Mouse (Mus musculus) monocyte, adult 5-6 weeks (primary cell): ENCODE data around the gene Asrgl1. TPM values are rescaled to one million over a fixed set of nuclear protein-coding genes. Genes with fewer than 3 reads are reported as not detected.
A peak's percentile ranks its signal among the peaks of the same experiment; 100 is the strongest.

ENCODE experiments used
- ATAC-seq: fragments of 153-309, 156-312 bp; replicated peaks from 2 replicates; pipeline ENCODE4 v1.8.0; 2017; ENCODE audit warnings: mild to moderate bottlenecking; ENCODE audit not compliant: low TSS enrichment, insufficient number of reproducible peaks, severe bottlenecking, poor library complexity, low FRiP score
- total RNA-seq: library from RNA; stranded (forward); fragments of 200-1000, 200-491, 200-594 nt; gene quantifications from 3 replicates; pipeline ENCODE4 v1.2.3, GENCODE M21; 2017

Asrgl1 gene
- total RNA-seq, 1 experiment from 2014 or later, result 7.8 TPM

DNA sequence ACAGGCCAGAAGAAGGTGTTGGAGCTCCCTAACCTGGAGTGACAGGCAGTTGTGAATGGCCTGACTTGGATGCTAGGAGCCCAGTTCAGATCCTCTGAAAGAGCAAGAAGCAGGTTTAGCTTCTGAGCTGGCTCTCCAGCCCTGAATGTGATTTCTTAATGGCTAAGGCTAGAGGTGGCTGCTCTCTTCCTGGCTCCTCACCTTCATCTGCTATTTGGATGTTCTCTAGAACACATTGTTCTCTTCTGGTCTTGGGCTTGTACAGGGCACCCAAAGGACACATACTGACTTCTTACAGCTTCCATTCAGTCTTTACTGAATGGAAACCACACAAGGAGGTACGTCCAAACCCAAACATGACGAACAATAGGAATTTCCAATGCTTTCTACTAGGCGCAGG lies 59.4 kb downstream of the Asrgl1 start:
- no peak for ATAC-seq

DNA sequence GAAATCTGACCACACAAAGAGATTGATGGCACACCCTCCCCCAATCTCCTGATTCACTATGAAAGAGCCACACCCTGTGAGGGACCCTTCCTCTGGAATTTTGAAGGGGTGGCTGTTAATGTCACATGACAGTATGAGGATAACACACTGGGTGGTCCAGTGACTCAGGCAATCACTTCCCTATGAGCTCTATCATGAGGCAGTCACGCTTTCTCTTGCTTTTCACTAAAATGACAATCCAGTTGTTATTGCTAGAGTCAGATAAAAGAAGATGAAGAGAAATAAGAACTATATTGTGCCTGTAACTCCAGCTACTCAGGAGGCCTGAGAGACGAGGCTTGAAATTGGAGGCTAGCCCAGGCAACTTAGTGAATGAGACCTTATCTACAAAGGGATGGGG lies 59.9 kb downstream of the Asrgl1 start:
- no peak for ATAC-seq

DNA sequence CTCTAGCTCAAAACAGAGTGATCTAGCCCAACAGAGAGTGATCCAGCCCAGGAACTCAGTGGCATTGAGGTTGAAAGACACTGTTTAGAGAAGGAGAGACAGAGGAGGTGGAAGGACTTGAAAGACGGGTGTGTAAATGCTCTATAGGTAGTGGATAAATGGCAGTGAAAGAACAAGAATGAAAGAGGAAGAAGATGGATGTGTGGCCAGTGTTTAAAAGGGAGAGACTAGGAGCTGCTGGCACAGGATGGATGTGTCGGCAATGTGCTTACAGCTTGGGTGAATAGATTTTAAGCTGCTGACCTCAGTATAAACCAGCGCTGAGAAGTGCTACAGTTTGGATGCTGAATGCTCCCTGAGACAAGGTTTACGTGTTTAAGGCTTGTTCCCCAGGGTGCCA lies 61.0 kb downstream of the Asrgl1 start:
- no peak for ATAC-seq

DNA sequence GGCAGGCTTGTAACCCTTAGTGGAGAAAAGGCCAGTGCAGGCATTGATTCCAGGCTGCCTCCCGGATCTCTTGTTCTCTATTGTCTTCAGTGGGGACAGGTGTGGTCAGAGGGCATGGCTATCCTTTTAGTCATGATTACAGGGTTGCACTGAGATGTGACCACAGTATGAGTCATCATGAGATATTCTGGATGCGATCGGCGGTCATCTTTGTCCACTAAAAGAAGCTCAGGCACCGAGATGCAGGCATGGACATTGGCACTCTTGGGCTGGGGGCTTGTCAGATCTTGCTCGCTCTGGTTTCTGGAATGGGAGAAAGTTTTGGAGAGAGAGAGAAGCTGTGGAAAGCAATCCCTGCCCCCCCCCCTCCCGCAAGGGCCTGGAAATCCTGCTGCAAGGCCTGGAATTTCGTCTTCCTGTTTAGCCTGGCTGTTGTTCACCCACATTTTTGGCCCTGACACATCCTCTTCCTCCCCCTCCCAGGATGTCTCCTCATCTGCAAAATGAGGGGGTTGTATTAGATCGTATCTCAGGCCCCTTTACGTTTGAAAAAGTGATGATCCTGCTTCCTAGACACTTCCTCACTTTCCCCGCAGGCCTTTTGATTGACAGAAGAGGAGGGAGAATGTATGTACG lies 61.5 kb downstream of the Asrgl1 start:
- ATAC-seq, result no peak

DNA sequence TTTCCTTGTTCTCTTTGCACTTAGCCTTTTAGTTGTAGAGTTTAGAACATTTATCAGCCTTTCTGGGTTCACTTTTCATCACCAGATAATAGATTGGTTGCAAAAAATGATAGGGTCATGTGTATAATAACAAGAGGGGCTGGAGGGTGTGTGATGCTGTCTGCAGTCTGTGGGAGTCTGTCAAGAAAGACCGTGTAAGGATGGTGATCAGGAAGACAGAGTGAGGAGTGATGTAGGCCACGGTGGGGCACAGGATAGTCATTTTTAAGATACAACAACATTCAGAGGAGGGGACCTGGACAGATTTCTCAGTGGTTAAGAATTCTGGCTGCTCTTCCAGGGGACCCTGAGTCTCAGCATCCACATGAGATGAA lies 63.3 kb downstream of the Asrgl1 start:
- ATAC-seq, result no peak

DNA sequence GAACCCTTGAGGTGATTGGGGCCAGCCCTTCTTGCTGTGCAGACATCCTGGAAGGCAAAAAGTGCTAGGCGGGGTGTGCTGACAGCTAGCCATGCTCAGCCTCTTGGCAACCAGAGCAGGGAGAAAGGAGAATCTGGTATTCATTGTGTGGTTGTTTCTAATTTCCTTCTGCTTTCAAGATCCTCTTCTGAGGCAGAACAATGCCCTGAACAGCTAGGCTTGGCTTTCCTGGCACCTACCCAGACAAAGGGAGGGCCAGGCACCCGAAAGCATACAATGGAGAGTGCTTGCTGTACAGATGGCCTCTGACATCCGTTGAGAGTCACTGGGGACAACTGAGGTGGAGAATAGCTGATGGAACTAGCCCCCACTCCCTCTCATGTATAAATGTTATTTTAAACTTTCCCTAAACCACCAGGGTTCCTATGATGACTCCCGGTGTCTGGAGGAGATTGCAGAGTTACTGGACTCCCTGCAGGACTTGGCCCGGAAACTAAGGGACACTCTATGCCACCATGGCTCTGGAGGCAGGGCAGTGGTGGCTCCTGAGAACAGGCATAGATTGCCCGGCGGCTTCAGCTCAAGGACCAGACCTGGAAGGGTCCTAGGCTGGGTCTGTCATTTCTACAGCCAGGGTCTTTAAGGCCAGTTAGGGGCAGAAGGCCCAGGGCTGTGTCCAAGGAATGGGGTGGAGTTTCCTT lies 63.8 kb downstream of the Asrgl1 start:
- peak; percentile 72 for ATAC-seq

DNA sequence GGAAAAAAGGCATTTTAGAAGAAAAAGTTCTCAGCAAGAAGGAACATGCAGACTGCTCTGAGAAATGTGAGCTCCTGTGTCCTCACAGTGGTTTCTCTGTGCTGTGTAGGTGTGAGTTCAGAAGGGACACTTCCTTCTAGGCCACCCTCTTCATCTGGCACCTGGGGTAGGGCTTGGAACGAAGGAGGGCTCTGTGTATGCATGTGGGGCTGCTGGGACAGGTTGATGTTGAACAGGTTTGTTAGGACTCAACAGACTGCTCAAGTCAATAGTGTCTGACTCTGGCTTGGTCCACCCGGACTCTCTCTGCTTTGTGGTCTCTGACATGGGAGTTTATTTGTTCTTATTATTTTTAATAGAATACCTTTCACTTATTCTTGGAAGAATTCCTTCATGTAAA lies 65.1 kb downstream of the Asrgl1 start:
- no peak for ATAC-seq

DNA sequence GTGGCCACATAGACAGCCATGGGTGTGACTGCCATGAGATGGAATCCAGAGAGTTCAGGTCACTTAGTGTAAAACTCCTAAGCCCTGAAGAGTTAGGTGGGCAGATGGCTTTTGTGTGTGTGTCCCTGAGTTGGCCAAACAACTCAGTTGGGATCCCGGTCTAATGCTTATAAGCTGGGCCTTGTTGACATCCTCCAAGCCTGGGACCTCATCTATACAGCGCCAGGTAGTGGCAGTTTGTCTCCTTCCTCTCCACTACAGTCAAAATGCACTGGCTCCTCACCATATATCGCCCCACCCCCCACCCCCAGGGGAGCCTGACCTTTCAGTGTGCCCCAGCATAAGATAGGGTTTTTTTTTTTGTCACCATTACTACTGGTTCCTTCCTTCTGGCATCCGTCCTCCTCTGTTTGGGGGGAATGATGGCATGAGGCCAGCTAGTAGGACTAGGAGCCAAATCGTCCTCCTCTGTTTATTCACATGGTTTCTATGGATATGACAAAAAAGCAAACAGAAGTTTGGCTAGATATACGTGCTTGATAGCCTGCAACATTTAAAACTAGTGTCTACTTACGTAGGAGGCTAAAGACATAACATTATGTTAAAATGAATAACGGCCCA lies 65.6 kb downstream of the Asrgl1 start:
- no peak for ATAC-seq

DNA sequence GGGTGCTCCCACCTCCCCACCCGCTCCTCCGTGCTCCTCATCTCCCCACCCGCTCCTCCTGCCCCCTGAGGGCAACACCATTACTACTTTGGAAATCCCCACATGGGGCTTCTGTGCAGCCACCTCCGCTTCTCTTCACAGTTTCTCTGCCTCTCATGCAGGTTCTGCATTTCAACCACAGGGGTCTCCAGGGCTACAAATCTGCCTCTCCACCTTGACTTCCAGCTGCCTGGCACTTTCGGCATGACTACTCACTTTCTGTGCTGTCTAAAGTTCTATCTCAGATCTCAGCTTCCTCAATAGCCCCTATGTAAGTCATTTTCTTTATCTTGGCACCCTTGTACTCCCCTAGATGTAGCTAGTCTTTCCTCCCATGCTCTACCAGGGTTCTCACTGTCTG lies 68.1 kb downstream of the Asrgl1 start:
- no peak for ATAC-seq

DNA sequence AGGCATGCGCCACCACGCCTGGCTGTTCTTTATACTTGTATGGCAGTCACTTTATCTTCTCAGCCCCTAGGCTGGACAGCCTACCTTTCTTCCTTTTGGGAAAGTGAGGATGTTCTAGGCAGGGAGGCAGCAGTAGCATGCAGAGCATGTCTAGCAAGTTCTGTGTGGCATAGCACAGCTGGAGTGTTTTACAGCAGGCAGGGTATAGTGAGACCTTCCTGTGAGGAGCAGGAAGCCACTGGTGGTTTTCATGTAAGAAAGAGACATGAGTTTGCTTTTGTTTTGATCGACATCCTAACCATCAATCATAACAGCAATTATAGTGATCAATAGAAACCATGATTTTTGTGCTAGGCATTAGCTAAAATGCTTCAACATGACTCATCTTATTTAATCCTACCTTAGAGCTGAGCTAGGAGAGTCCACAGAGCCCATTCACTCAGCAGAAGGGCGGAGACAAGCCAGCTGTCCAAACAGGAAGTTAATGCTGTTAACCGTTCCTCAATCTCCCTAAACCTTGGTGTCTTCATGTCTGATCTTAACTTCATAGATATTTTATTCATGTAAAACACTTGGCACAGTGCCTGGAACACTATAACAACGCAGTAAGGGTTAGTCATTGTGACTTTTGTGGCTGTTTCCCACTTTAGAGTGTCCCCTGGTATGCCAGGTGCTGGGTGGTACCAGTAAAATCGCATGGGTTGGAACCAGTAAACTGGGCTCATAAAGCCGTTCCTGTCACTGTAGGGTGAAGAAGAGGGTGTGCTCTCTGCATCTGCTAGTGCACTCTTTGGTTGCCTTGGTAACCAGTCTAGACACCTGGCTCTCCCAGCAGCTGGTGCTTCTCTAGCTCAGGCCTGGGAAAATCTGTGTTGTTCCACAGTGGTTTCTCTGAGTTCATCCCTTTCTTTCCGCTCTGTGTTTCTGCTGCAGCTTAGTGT lies 69.5 kb downstream of the Asrgl1 start:
- ATAC-seq, result peak; percentile 60

DNA sequence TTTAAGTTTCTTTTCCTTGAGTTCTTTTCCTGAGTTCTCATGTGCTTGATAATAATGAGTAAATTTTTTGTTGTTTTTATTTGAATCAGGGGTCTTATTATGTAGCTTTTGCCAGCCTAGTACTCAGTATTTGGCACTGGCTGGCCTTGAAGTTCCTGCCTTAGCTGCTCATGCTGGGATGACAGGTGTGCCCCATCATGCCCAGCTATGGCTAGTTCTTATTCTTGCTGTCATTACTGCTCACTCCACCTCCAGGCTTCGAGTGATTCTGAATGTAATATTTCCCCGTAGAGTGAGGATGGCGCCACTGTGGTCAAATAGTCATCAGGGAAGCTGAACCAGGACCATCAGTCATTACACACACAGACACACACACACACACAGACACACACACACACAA lies 71.6 kb downstream of the Asrgl1 start:
- ATAC-seq, result no peak

DNA sequence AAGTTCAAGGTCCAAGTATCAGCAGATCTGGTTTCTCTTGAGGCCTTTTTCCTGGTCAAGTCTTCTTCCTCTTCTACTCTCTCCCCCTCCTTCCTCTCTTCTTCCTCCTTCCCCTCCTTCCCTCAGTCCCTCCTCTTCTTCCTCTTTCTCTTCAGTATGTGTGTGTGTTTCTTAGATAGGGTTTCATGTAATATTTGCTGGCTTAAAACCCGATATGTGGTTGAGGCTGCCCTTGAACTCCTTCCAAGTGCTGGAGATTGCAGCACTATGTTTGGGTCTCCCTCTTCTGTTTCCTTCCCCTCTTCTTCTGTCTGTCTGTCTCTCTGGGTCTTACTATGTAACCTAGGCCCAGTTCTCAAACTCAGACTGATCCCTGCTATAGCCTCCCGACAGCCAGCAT lies 72.6 kb downstream of the Asrgl1 start:
- ATAC-seq, result no peak

DNA sequence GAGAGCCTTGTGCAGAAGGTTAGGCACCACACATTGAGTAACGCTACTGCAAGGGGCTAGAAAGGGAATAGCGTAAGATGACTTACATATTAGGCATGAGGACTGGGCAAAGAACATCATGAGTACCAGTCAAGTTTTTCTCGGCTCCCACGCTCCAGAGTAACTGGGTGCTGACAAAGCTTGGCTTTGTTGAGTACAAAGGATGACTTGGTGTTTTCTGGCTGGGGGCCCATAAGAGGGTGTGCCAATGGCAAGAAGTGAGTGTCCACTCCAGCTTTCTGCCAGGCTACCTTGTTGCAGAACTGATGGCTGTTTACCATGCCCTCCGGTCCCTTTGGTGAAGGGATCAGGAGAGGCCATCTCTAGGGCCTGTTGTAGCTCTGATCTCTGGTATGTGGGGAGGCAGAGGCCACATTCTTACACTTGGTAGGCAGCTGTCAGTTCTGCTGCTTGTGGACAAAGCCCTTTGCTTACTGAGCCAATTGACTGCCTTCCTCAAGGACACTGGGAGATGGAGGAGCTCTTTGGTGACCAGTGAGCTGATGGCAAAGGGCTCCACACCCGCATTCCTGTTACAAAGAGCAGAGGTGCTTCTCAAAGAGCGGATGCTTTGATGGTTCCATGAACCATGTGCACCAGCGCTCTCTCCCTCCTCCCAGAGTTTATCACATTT lies 74.1 kb downstream of the Asrgl1 start:
- no peak for ATAC-seq

DNA sequence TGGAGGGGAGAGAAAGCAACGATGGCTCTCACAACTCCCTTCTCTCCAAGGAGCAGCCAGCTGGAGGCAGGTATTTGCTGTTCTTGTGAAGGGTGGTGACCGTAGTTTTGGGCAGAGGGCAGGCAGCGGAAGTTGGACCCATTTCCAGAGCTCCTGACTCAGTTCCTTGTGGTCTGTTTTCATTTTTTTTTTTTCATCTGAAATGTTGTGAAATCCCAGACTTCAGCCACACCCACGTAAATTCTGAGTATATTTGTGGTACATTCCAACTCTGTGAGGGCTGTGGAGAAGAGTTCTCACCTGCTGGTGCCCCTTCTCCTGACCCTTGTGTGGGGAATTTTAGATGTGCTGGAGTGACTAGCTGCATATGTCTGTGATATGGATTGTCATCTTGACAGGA lies 75.3 kb downstream of the Asrgl1 start:
- peak; percentile 37; the same call in 1 of the 2 replicates for ATAC-seq

Other genes with a start within 250 kb of the Asrgl1 start
- 62.5 to 90.9 TPM (median 65.3 TPM) in 3 replicates for gene 1810009A15Rik, start 246.8 kb downstream of the Asrgl1 start, total RNA-seq
- gene Gm49416, start 246.7 kb downstream of the Asrgl1 start, total RNA-seq, result not detected in 3 replicates
- 5.8 to 9.1 TPM (median 7.4 TPM) in 3 replicates for gene Ints5, start 242.6 kb downstream of the Asrgl1 start, total RNA-seq
- 57.5 to 87.0 TPM (median 59.6 TPM) in 3 replicates for gene Ganab, start 237.6 kb downstream of the Asrgl1 start, total RNA-seq
- gene B3gat3, start 215.3 kb downstream of the Asrgl1 start, total RNA-seq, result 34.2 to 75.8 TPM (median 50.2 TPM) in 3 replicates
- gene Rom1, start 206.3 kb downstream of the Asrgl1 start, total RNA-seq, result 2.1 to 7.6 TPM (median 3.6 TPM) in 3 replicates
- 39.3 to 101 TPM (median 62.5 TPM) in 3 replicates for gene Eml3, start 206.1 kb downstream of the Asrgl1 start, total RNA-seq
- 129 to 201 TPM (median 158 TPM) in 3 replicates for gene Mta2, start 193.8 kb downstream of the Asrgl1 start, total RNA-seq
- 14.8 to 16.9 TPM (median 16.7 TPM) in 3 replicates for gene Tut1, start 181.8 kb downstream of the Asrgl1 start, total RNA-seq
- gene Eef1g, start 168.6 kb downstream of the Asrgl1 start, total RNA-seq, result 313 to 352 TPM (median 341 TPM) in 3 replicates
- 408 to 1,020 TPM (median 414 TPM) in 3 replicates for gene Ahnak, start 146.4 kb downstream of the Asrgl1 start, total RNA-seq
- gene Scgb1a1, start 47.7 kb downstream of the Asrgl1 start, total RNA-seq, result not detected in 3 replicates